Mouse (Mus musculus): ENCODE data around the gene Gm21725. TPM values are rescaled to one million over a fixed set of nuclear protein-coding genes. Genes with fewer than 3 reads are reported as not detected.
"Not testable (repeated sequence)": the region's sequence is repeated elsewhere in the genome, so short reads cannot be mapped to it uniquely, and the experiment has no call there.

The Gm21725 gene
- not detected in 2 replicates for polyA plus RNA-seq (2012; rRNA removed)

GRCm38 (mm10) chrY:13348963-13349362 lies at the start of gene Gm21725:
Gm21725 (minus strand) TSS chrY:13349063.
- H3K4me1 ChIP-seq (ENCODE audit: control insufficient read depth, insufficient read depth, low read length); H3K4me3 ChIP-seq (replicated peaks; ENCODE audit: extremely low read depth, low read depth, low read length); DNase-seq: not testable (repeated sequence)
- no CpG with 5 or more reads among the region's 3 CpGs for WGBS

Other genes starting within 250 kb of the Gm21725 start
- gene Gm21891, start 215.6 kb downstream of the Gm21725 start, polyA plus RNA-seq (2012; rRNA removed), result not detected in 2 replicates
- not detected in 2 replicates for gene Gm21425, start 187.1 kb downstream of the Gm21725 start, polyA plus RNA-seq (2012; rRNA removed)
- gene Gm21828, start 125.1 kb downstream of the Gm21725 start, polyA plus RNA-seq (2012; rRNA removed), result not detected in 2 replicates
- gene Gm21440, start 96.7 kb downstream of the Gm21725 start, polyA plus RNA-seq (2012; rRNA removed), result not detected in 2 replicates
- gene Gm21454, start 96.6 kb downstream of the Gm21725 start, polyA plus RNA-seq (2012; rRNA removed), result not detected in 2 replicates
- gene Gm21866, start 116.5 kb upstream of the Gm21725 start, polyA plus RNA-seq (2012; rRNA removed), result not detected in 2 replicates
- not detected in 2 replicates for gene Gm20773, start 145.0 kb upstream of the Gm21725 start, polyA plus RNA-seq (2012; rRNA removed)